Mouse (Mus musculus): Measurements from ENCODE around the gene 4930539E08Rik. TPM values are rescaled to one million over a fixed set of nuclear protein-coding genes. Genes with fewer than 3 reads are reported as not detected.
A peak's percentile ranks its signal among the peaks of the same experiment; 100 is the strongest.

Gene 4930539E08Rik
- total and polyA plus RNA-seq, 2 experiments from 2014 or later: 2.1 to 3.3 TPM

DNA sequence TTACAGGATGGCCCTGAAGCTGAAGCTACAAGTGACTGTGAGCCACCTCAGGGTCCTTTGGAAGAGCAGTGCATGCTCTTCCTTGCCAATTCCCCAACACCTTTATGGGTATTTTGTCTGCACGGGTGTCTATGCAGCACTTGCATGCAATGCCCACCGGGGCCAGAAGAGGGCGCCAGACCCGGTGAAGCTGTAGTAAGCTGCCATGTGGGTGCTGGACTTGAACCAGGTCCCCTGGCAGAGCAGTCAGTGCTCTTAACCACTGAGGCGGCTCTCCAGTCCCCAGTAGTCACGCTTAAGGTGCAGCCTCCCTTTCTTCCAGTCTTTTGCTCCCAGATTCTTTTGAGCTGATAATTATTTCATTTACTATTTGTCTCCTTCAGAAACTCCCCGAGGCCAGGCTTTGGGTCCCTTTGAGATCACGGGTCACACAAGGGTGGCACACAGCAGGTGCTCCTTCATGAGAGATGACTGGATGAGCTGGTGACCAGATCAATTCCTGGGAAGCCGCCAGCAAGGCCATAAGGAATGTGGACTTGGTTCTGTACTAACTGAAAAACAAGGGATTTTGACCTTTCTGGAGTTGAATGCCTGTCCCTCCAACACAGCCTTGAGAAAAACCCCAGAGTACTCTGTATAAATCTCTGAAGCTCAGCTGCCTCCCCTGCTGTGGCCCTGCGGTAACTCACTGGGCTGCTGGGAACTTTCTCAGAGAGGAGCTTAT, 21.7 kb upstream of the 4930539E08Rik start:
- WGBS: 78% methylated on average over 10 of the region's 10 CpGs
- no peak for ATAC-seq
- H3K4me1 ChIP-seq (ENCODE audit: insufficient read depth): no peaks in the 10 kb centered on the region
- H3K9me3 ChIP-seq (ENCODE audit: low read length): no peaks in the 10 kb centered on the region
- no peak for DNase-seq
- H3K36me3 ChIP-seq (ENCODE audit: insufficient read depth): no peaks in the 10 kb centered on the region
- H3K27me3 ChIP-seq (ENCODE audit: insufficient read depth, low read length): no peaks in the 10 kb centered on the region
- H3K27ac ChIP-seq (ENCODE audit: low read depth, low read length): no peak overlapping the region
- no peak overlapping the region for H3K9ac ChIP-seq
- TF ChIP-seq CTCF (IDR thresholded peaks at IDR 0.05; ENCODE audit: low read depth): peak; percentile 52
- no peak overlapping the region for H3K4me3 ChIP-seq (ENCODE audit: low read depth, low read length)
- no peak overlapping the region for H3K4me2 ChIP-seq (ENCODE audit: low read depth)

DNA sequence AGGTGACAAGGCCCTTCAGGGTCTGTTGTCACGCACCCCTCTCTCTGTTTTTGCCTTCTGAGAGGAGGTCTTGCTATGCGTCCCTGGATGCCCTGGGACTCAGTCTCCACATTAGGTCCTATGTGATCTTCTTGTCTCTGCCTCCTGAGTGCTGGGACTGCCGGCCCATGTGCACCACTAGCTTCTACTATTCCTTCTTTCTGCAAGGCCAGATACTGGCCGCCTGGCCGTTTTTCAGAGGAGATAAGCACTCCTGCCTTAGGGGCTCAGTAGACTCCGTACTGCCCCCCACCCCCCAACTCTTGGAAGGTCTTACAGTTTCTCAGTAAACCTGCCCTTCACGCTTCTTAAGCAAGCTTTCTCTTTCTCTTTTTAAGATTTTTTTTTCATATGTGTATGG, 21.0 kb upstream of the 4930539E08Rik start:
- Histone ChIP-seq H3K27me3 (ENCODE audit: insufficient read depth, low read length) (no peaks in the 10 kb centered on the region), H3K27ac (ENCODE audit: low read depth, low read length) (no peak overlapping the region), H3K4me1 (ENCODE audit: insufficient read depth) (no peaks in the 10 kb centered on the region), H3K9me3 (ENCODE audit: low read length) (no peaks in the 10 kb centered on the region), H3K4me3 (ENCODE audit: low read depth, low read length) (no peak overlapping the region), H3K9ac (no peak overlapping the region), H3K4me2 (ENCODE audit: low read depth) (no peak overlapping the region), H3K36me3 (ENCODE audit: insufficient read depth) (no peaks in the 10 kb centered on the region)
- 93% methylated on average over 7 of the region's 7 CpGs for WGBS
- ATAC-seq: no peak
- no peak for DNase-seq
- TF ChIP-seq CTCF (IDR thresholded peaks at IDR 0.05; ENCODE audit: low read depth): no peak

DNA sequence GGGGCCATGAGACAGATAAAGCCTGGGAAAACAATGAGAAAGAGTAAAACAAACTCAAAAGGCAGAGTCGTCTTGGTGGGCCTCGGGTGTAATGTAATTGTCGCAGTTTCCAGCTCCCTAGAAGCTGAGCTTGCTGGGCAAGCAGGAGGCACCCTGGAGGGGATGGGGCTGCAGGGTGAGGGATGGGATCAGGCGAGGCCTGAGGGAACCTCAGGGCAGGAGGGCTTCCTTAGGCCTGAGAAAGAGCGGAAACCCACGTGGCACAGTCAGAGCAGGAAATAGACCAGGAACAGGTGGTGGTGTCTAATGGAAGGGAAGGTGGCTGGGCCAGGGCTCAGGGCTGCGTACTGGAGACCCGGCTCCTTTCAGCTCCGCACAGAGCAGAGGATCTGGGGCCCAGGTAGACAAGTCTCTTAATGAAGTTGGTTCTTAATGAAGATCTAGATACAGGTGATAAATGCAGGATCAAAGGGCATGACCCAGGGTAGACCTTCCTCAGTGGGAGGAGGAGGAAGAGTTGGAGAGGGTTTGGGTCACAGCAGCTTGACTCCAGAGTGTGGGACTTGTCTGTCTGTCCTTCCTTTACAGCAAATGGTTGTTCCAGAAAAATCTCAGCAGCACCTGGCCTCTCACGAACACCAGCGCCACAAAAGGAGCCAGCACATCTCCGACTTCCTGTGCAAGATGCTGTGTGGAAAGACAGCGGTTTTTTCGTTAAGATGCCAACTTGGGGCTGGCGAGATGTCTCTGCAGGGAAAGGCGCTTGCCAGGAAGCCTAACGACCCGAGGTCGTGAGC, 19.2 kb upstream of the 4930539E08Rik start:
- Histone ChIP-seq H3K4me2 (ENCODE audit: low read depth) (no peak overlapping the region), H3K9me3 (ENCODE audit: low read length) (no peaks in the 10 kb centered on the region), H3K4me1 (ENCODE audit: insufficient read depth) (peaks cover 6% of the 10 kb centered on the region; the same call in 1 of the 2 replicates), H3K36me3 (ENCODE audit: insufficient read depth) (no peaks in the 10 kb centered on the region), H3K27ac (ENCODE audit: low read depth, low read length) (no peak overlapping the region), H3K9ac (no peak overlapping the region), H3K27me3 (ENCODE audit: insufficient read depth, low read length) (no peaks in the 10 kb centered on the region), H3K4me3 (ENCODE audit: low read depth, low read length) (no peak overlapping the region)
- ATAC-seq: no peak
- WGBS: 69% methylated on average over 19 of the region's 19 CpGs
- no peak for DNase-seq
- TF ChIP-seq CTCF (IDR thresholded peaks at IDR 0.05; ENCODE audit: low read depth): no peak

DNA sequence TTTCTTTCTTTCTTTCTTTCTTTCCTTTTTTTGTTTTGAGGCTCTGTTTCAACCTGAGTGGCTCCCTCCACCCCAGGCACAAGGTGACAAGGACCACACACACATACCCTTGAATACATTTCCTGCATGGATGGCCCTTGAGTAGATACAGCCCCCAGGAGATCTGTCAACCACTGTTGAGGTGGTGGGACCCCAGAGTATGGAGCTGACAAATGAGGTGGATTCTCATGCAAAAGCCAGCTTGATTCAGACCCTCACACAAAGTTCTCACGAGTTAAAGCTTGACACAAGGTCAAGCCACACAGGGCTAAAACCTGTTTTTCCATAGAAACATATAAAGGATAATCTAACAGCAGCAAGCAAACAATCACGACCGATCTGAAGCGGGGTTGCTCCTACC, 17.1 kb upstream of the 4930539E08Rik start:
- no peak overlapping the region for H3K9ac ChIP-seq
- no peak overlapping the region for H3K27ac ChIP-seq (ENCODE audit: low read depth, low read length)
- ATAC-seq: no peak
- no peaks in the 10 kb centered on the region for H3K27me3 ChIP-seq (ENCODE audit: insufficient read depth, low read length)
- no peak for TF ChIP-seq CTCF (IDR thresholded peaks at IDR 0.05; ENCODE audit: low read depth)
- H3K9me3 ChIP-seq (ENCODE audit: low read length): no peaks in the 10 kb centered on the region
- no peak overlapping the region for H3K4me2 ChIP-seq (ENCODE audit: low read depth)
- no peak for DNase-seq
- H3K36me3 ChIP-seq (ENCODE audit: insufficient read depth): no peaks in the 10 kb centered on the region
- peaks cover 6% of the 10 kb centered on the region; the same call in 1 of the 2 replicates for H3K4me1 ChIP-seq (ENCODE audit: insufficient read depth)
- 86% methylated on average over 4 of the region's 4 CpGs for WGBS
- H3K4me3 ChIP-seq (ENCODE audit: low read depth, low read length): no peak overlapping the region

DNA sequence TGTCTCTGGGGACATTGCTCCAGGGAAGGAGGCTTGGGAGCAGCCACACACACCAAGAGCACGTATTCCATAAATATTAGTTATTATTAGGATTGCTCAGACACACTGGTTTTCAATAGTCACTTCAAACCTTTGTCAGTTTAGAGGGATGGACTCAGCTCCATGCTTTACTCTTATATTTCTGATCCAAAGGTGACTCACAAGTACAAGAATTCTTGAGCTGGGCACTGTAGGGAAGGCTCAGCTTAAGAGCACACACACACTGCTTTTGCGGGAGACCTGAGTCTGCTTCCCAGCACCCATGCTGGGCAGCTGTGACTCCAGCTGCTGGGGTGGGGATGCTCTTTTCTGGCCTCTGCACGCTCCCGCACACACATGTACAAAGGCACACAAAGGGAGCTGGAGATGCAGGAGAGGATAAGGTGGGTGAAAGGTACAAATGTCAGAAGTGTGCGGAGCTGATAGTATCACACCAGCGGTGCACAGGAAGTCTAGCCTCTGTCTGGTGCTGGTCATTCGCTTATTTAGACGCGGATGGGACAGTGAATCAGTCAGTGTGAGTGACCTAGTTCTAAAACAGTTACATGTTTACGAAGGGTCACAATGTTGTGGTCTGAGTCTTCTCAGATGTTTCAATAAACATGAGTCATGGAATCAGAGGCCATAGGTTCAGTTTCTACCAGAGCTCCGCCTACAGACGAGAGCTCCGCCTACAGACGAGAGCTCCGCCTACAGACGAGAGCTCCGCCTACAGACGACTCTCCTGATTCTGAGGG, 16.5 kb upstream of the 4930539E08Rik start:
- H3K27me3 ChIP-seq (ENCODE audit: insufficient read depth, low read length): no peaks in the 10 kb centered on the region
- no peaks in the 10 kb centered on the region for H3K36me3 ChIP-seq (ENCODE audit: insufficient read depth)
- no peak overlapping the region for H3K4me2 ChIP-seq (ENCODE audit: low read depth)
- TF ChIP-seq CTCF (IDR thresholded peaks at IDR 0.05; ENCODE audit: low read depth): no peak
- no peaks in the 10 kb centered on the region for H3K9me3 ChIP-seq (ENCODE audit: low read length)
- H3K4me1 ChIP-seq (ENCODE audit: insufficient read depth): peaks cover 6% of the 10 kb centered on the region; the same call in 1 of the 2 replicates
- no peak overlapping the region for H3K27ac ChIP-seq (ENCODE audit: low read depth, low read length)
- 92% methylated on average over 18 of the region's 18 CpGs for WGBS
- DNase-seq (no peak), ATAC-seq (no peak)
- H3K9ac ChIP-seq: no peak overlapping the region
- no peak overlapping the region for H3K4me3 ChIP-seq (ENCODE audit: low read depth, low read length)

DNA sequence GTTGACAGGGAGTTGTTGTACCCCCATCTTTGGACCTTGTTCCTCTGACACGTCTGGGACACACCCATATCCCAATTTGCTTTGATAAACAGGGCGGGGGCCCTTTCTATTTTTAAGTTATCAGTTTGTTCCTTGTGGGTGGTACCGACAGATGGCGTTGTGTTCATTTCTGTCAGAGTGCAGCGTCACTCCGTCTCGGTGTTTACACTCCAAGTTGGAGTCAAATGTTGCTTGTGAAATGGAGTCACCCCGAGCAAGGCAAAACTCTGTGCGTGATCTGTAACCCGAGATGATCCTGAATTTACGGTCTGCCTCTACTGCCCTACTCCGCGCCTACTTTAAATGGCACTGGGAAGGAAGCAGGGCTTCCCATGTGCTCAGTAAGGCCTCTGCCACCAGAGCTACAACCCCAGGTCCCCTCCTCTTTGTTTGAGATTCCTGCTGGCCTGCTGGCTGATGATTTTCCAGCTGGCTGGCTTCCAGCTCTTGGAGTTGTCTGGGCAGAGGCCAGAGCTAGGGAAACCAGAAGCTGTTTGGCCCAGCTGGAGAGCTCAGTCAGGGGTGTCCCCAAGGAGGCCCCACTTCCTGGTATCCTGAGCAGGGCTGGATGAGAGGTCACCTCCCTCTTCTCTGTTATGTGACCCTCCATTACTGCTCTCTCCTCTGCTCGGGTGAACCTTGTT, 15.4 kb upstream of the 4930539E08Rik start:
- H3K4me3 ChIP-seq (ENCODE audit: low read depth, low read length): no peak overlapping the region
- DNase-seq (peak; percentile 76), ATAC-seq (peak; percentile 65)
- H3K9me3 ChIP-seq (ENCODE audit: low read length): no peaks in the 10 kb centered on the region
- peaks cover 6% of the 10 kb centered on the region; the same call in 1 of the 2 replicates for H3K4me1 ChIP-seq (ENCODE audit: insufficient read depth)
- no peak overlapping the region for H3K4me2 ChIP-seq (ENCODE audit: low read depth)
- TF ChIP-seq CTCF (IDR thresholded peaks at IDR 0.05; ENCODE audit: low read depth): peak; percentile 17; the same call in 1 of the 2 replicates
- no peaks in the 10 kb centered on the region for H3K27me3 ChIP-seq (ENCODE audit: insufficient read depth, low read length)
- 18% methylated on average over 14 of the region's 14 CpGs for WGBS
- peak overlapping the region; percentile 29; the same call in 1 of the 2 replicates for H3K27ac ChIP-seq (ENCODE audit: low read depth, low read length)
- H3K9ac ChIP-seq: no peak overlapping the region
- H3K36me3 ChIP-seq (ENCODE audit: insufficient read depth): no peaks in the 10 kb centered on the region
